Mouse (Mus musculus) G1E-ER4 (cell line): ENCODE data around the gene Fam240a. TPM values are rescaled to one million over a fixed set of nuclear protein-coding genes. Genes with fewer than 3 reads are reported as not detected.

Source experiments
- GATA1 ChIP-seq: IDR thresholded peaks from one replicate; pipeline ENCODE4 v1.8.0; 2012; ENCODE audit warnings: low read length, inconsistent platforms
- polyA plus RNA-seq: library from polyadenylated mRNA; stranded (reverse); fragments of >175 nt; gene quantifications from 2 replicates; pipeline ENCODE4 v1.2.3, GENCODE M21; 2012

The Fam240a gene
- polyA plus RNA-seq, 1 experiment, result not detected

DNA sequence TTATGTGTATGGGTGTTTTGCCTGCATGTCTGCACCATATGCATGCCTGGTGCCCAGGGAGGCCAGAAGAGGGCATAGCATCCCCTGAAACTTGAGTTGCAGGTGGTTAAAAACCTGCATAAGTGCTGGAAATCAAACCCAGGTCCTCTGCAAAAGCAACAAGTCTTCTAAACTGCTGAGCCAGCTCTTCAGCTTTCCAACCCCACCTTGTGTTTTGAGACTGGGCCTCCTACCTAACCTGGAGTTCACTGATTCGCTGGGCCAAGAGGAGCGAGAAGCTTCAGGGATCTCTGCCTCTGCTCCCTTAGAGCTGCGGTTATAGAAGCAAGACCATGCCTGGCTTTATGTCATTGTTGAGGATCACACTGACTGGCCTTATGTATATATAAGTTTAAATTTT is 33.4 kb upstream of the Fam240a start:
- no peak for TF ChIP-seq GATA1

DNA sequence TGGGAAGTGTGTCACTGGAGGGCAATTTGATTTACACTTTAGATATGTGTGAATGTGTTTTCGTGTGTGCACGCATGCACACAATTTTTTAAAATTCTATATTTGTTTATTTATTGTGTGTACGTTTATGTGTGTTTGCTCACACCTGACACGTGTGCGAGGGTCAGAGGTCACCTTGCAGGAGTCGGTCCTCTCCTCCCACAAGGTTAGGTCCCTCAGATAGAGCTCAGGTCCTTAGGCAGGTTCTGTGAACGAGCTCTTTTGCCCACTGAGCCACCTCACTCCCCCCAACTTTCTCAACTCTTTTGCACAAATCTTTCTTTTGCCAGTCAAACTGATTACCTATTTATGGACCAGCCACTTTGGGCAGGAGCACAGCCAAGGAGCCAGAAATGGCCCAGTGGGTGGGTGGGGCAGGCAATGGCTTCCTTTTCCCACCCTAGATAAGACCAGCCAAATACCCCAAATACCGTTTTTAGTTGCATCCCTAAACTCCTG is 32.2 kb upstream of the Fam240a start:
- TF ChIP-seq GATA1, result no peak

DNA sequence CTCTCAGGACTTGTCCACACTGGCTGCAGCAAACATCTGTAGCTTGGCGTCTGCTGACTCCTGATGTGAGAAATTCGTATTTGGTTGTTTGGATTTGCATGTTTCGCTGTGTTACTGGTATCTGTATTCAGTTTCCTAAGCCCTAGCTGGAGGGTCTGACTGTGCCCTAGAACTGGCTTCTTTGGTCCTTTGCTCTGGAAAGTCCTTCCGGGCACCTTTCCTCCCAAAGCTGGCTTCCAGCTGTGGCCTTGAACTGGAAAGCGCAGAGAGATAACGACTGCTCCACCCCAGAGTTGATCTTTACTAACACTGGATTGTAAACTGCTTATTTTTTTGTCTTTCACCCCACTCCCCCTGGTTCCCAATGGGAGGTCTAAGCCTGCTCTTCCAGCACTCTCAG is 31.2 kb upstream of the Fam240a start:
- no peak for TF ChIP-seq GATA1

- TF ChIP-seq GATA1, result no peak
Measured at GRCm38 (mm10) chr9:110947261-110947661, 30.6 kb upstream of the Fam240a start.

DNA sequence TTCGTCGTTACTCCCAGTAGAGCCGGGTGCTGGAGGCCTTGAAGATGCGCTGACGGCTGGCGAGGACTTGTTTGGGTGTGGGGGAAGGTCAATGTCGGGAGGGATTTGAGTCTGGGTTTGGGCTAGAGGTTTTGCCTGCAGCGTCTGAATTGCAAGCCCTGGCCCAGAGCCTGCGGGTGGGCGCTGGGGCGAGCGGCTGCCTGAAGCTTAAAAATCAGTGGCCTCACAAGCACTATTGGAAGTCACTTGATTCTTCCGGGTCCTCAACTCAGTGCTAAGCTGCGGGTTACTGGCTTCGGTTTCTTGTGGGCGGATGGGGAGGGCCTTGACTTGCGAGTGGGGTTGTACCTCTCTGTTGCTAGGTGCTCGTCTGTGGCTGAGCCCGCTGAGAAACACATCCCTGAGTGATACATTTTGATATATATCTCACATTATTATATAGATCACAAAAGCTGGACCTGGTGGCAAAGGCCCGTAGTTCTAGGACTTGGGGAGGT is 29.9 kb upstream of the Fam240a start:
- TF ChIP-seq GATA1, result no peak

GRCm38 (mm10) chr9:110945926-110946325 is 29.3 kb upstream of the Fam240a start, which contains the start of gene Tdgf1:
Gene Tdgf1 (minus strand): TSS chr9:110946158.
- no peak for TF ChIP-seq GATA1

DNA sequence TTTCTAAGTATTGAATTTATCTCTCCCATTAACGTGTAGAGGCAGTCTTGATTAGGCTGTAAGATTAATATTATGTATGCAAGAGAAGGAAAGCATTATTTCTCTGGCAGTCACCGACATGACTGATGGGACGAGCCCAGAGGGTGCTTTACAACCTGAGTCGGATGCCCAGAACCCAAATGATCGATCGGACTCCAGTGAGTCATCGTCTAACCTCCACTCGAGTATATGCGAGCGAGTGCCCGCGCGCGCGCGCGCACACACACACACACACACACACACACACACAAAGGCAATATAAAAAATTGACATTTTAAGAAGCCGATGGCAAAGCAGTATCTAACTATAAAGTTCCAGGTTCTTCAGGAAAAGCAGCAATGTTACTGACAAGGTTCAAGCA is 28.7 kb upstream of the Fam240a start:
- no peak for TF ChIP-seq GATA1

- no peak for TF ChIP-seq GATA1
Measured at GRCm38 (mm10) chr9:110944265-110944664, 27.6 kb upstream of the Fam240a start.

- no peak for TF ChIP-seq GATA1
Measured at GRCm38 (mm10) chr9:110937506-110938490, 21.1 kb upstream of the Fam240a start.

GRCm38 (mm10) chr9:110935941-110936340 is 19.3 kb upstream of the Fam240a start:
- no peak for TF ChIP-seq GATA1

GRCm38 (mm10) chr9:110933850-110934437 is 17.3 kb upstream of the Fam240a start:
- TF ChIP-seq GATA1, result no peak

GRCm38 (mm10) chr9:110931573-110931972 is 14.9 kb upstream of the Fam240a start:
- TF ChIP-seq GATA1, result no peak

DNA sequence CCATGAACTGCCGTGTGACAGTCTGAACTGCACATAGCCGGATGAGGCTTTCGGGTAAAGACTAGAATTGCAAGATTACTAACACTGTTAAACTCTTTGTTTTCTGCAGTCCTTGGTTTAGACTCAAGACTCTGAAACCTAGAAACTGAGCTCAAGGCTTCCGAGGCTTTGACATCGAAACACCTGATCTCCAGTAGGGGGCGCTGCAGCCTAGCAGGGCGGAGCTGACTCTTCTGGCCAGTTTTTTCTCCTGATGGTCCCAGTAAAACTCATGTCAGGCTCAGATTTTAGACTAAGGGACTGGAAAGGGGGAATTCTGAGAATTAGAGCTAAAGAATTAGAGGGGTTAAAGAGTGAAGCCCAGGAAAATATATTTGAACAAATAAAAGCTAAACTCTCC is 6.1 kb upstream of the Fam240a start:
- TF ChIP-seq GATA1, result no peak

DNA sequence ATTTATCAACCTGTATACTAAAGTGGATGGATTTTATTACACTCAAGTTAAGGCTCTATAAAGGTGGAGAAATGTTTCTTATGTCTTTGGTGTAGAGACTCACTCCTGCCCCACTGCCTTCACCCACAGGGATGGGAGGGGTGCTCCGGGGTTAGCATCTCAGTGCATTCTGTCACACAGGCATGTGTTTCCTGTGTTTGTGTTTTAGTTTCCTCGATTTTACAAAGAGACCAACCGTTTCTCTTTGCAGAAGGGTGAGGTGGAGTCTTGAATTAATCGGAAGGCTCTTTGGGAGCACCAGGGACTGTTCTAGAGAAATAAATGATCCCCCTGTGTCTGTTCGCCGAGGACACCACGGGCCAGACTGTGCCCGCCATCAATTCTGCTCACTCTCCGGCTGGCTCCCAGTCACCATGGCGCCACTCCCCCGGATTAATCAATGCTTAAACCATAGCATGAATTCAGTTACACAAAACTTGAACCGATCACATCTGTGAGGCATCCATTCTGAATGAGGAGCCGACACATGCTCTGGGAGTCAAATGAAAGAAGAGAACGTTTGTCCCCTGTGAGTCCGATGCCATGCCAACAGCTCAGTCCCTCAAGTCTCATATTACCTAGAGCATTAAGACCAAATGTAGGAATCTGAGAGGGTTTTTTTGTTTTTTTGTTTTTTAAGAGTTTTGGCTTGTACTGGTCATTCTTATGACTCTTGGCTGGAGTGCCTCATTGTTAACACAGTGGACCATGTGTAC is 4.2 kb upstream of the Fam240a start:
- TF ChIP-seq GATA1, result no peak

DNA sequence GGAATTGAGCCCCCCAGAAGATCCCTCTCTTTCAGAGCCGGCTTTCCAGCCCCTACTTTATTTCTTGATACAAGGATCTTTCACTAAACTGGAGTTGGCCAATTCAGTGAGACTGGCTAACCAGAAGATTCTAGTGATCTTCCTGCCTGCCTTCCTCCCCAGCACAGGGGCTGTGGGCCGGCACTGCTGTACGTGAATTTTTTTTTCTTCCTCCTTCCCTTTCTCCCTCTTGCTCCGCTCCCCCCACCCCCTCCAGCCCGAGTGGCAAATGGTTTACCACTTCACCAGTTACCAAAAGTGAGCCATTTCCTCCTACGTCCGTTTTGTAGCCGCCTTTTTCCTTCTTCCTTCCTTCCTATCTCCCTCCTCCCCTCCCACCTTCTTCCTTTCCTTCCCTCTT is 1.2 kb downstream of the Fam240a start:
- no peak for TF ChIP-seq GATA1

DNA sequence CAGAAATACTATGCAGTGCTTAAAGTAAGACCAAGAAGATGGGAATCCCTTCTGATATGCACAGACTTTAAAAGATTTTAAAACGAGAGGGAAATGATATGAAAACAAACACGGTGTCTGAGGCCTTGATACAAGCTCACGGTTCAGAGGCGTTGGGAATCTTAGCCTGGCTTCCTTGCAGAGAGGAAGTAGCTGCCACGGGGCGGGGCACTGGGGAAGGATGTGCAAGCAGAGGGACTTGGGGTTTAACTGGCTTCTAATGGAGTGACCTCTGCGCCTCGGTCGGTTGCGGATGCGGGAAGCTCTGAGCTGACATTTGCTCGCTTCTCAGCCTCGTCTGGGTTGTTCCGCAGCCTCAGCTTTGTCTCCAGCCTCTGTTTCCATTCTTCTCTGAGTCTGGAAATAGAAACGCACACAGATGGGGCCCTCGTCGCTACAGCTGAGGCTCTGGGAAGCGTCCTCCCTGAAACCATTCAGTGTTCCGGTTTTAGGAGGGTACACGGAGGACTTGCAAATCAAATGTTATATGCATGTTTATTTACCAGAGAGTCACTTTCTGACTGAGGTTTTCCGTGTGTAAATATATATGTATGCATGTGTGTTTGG is 1.9 kb downstream of the Fam240a start:
- TF ChIP-seq GATA1, result no peak
